Mouse (Mus musculus) liver, adult 2 months (tissue): Measurements from ENCODE around the gene Gck. TPM values are rescaled to one million over a fixed set of nuclear protein-coding genes. Genes with fewer than 3 reads are reported as not detected.
A peak's percentile ranks its signal among the peaks of the same experiment; 100 is the strongest.

Source experiments
- DNase-seq: peaks from one replicate; pipeline ENCODE4 v3.0.0-alpha.2; 2011; ENCODE audit warnings: low read depth, low spot score; ENCODE audit errors: extremely low read depth
- H3K27ac ChIP-seq: fragments of 200-500 bp; replicated peaks from 2 replicates; pipeline ENCODE4 v1.5.1; 2012; ENCODE audit warnings: low read depth, mild to moderate bottlenecking, control low read depth, inconsistent platforms, low read length; ENCODE audit not compliant: insufficient read depth
- H3K27me3 ChIP-seq: fragments of 200-500 bp; 2 replicates; pipeline ENCODE4 v1.6.1; 2012; ENCODE audit warnings: mild to moderate bottlenecking, moderate library complexity, low read length, inconsistent platforms; ENCODE audit not compliant: control insufficient read depth, insufficient read depth
- H3K36me3 ChIP-seq: fragments of 200-500 bp; 2 replicates; pipeline ENCODE4 v1.6.1; 2012; ENCODE audit warnings: low read length, inconsistent platforms; ENCODE audit not compliant: control insufficient read depth, insufficient read depth
- H3K4me1 ChIP-seq: fragments of 200-500 bp; 2 replicates; pipeline ENCODE4 v1.6.1; 2011; ENCODE audit warnings: low read length; ENCODE audit not compliant: control insufficient read depth, insufficient read depth
- H3K4me3 ChIP-seq: fragments of 200-500 bp; 2 replicates; pipeline ENCODE4 v1.5.1; 2011; ENCODE audit warnings: low read depth, mild to moderate bottlenecking, control low read depth, low read length, moderate library complexity; ENCODE audit not compliant: insufficient read depth
- H3K79me2 ChIP-seq: fragments of 200-500 bp; 2 replicates; pipeline ENCODE4 v1.6.1; 2012; ENCODE audit warnings: inconsistent platforms, mild to moderate bottlenecking, low read length, moderate library complexity; ENCODE audit not compliant: control insufficient read depth, insufficient read depth
- H3K9ac ChIP-seq: fragments of 200-500 bp; 2 replicates; pipeline ENCODE4 v1.6.1; 2012; ENCODE audit warnings: low read depth, mild to moderate bottlenecking, control low read depth, inconsistent platforms, low read length
- CTCF ChIP-seq: fragments of 200-500 bp; IDR thresholded peaks from 2 replicates; pipeline ENCODE4 v1.5.1; 2011; ENCODE audit warnings: low read depth, low read length, control low read depth
- POLR2A ChIP-seq: fragments of 200-500 bp; IDR thresholded peaks from 2 replicates; pipeline ENCODE4 v1.6.1; 2011; ENCODE audit warnings: low read length, control low read depth; ENCODE audit not compliant: insufficient read depth; ENCODE audit errors: extremely low read depth
- WGBS: fragments of 180-500 bp; shearing (Covaris S2); methylation state at CpG from one replicate; pipeline ENCODE4 v1.1.7; 2018; 5-methylcytosine and 5-hydroxymethylcytosine counted together
- polyA plus RNA-seq: library from polyadenylated mRNA; depleted of rRNA; stranded (reverse); fragments of >200 nt; gene quantifications from 2 replicates; pipeline ENCODE4 v1.2.3, GENCODE M21; 2012; rRNA removed
- total RNA-seq: library from RNA; depleted of rRNA; stranded (reverse); fragments of >200 nt; gene quantifications from 2 replicates; pipeline ENCODE4 v1.2.3, GENCODE M21; 2014; rRNA removed

Gck gene
- 69.5 and 94.4 TPM in 2 replicates for total RNA-seq
- polyA plus RNA-seq, result 112 and 155 TPM in 2 replicates

- 89% methylated on average over 8 of the region's 8 CpGs for WGBS
- DNase-seq, result no peak
Observed at GRCm38 (mm10) chr11:5949586-5950352, at the start of gene Gck. Gene Gck (minus strand): TSS chr11:5950081.

GRCm38 (mm10) chr11:5998472-5998871 lies 48.6 kb upstream of the Gck start:
- DNase-seq, result no peak
- Histone ChIP-seq H3K9ac (no peak overlapping the region), H3K79me2 (no peaks in the 10 kb centered on the region), H3K27me3 (no peaks in the 10 kb centered on the region), H3K4me1 (peaks cover 17% of the 10 kb centered on the region), H3K27ac (no peak overlapping the region), H3K36me3 (no peaks in the 10 kb centered on the region), H3K4me3 (no peak overlapping the region)
- TF ChIP-seq CTCF, result no peak
- no peak for TF ChIP-seq POLR2A
- WGBS, result 97% methylated on average over 2 of the region's 2 CpGs

More at GRCm38 (mm10) chr11:5949586-5950352, at the start of gene Gck:
- Histone ChIP-seq H3K4me1 (0 out of 2 replicates have a peak, but pooled peaks cover under 1% of the 10 kb centered on the region), H3K36me3 (no peaks in the 10 kb centered on the region), H3K4me3 (no peak within 1 kb of the TSS), H3K27me3 (no peaks in the 10 kb centered on the region), H3K79me2 (no peaks in the 10 kb centered on the region), H3K9ac (no peak within 1 kb of the TSS), H3K27ac (no peak within 1 kb of the TSS)
- no peak for TF ChIP-seq POLR2A
- TF ChIP-seq CTCF, result no peak

- DNase-seq, result peak; percentile 68
- 14% methylated on average over 8 of the region's 8 CpGs for WGBS
Observed at GRCm38 (mm10) chr11:5995989-5996388, 46.1 kb upstream of the Gck start.

GRCm38 (mm10) chr11:5994880-5995279 lies 45.0 kb upstream of the Gck start:
- Histone ChIP-seq H3K4me1 (no peaks in the 10 kb centered on the region), H3K36me3 (no peaks in the 10 kb centered on the region), H3K4me3 (no peak overlapping the region), H3K9ac (no peak overlapping the region), H3K27me3 (no peaks in the 10 kb centered on the region), H3K27ac (no peak overlapping the region), H3K79me2 (no peaks in the 10 kb centered on the region)
- DNase-seq, result no peak
- WGBS, result 84% methylated on average over 3 of the region's 3 CpGs
- no peak for TF ChIP-seq CTCF

More at GRCm38 (mm10) chr11:5995989-5996388, 46.1 kb upstream of the Gck start:
- H3K27me3 ChIP-seq, result no peaks in the 10 kb centered on the region
- no peaks in the 10 kb centered on the region for H3K79me2 ChIP-seq
- peak; percentile 98 for TF ChIP-seq CTCF
- TF ChIP-seq POLR2A, result no peak
- H3K9ac ChIP-seq, result no peak overlapping the region
- H3K4me1 ChIP-seq, result peaks cover 4% of the 10 kb centered on the region; the same call in 1 of the 2 replicates
- H3K4me3 ChIP-seq, result no peak overlapping the region
- no peak overlapping the region for H3K27ac ChIP-seq
- no peaks in the 10 kb centered on the region for H3K36me3 ChIP-seq

- Histone ChIP-seq H3K4me3 (no peak overlapping the region), H3K9ac (no peak overlapping the region), H3K27ac (no peak overlapping the region), H3K27me3 (no peaks in the 10 kb centered on the region), H3K4me1 (no peaks in the 10 kb centered on the region), H3K79me2 (no peaks in the 10 kb centered on the region), H3K36me3 (no peaks in the 10 kb centered on the region)
- no peak for TF ChIP-seq CTCF
- no peak for TF ChIP-seq POLR2A
- 95% methylated on average over 5 of the region's 5 CpGs for WGBS
- no peak for DNase-seq
Observed at GRCm38 (mm10) chr11:5994212-5994611, 44.3 kb upstream of the Gck start.

GRCm38 (mm10) chr11:5990910-5991309 lies 41.0 kb upstream of the Gck start:
- H3K9ac ChIP-seq, result no peak overlapping the region
- WGBS, result 54% methylated on average over 4 of the region's 4 CpGs

More at GRCm38 (mm10) chr11:5990910-5991309, 41.0 kb upstream of the Gck start:
- no peaks in the 10 kb centered on the region for H3K36me3 ChIP-seq
- H3K4me3 ChIP-seq, result no peak overlapping the region
- no peaks in the 10 kb centered on the region for H3K4me1 ChIP-seq
- TF ChIP-seq POLR2A, result no peak
- peak; percentile 80 for TF ChIP-seq CTCF
- H3K27ac ChIP-seq, result no peak overlapping the region
- H3K79me2 ChIP-seq, result no peaks in the 10 kb centered on the region
- peak; percentile 27 for DNase-seq
- no peaks in the 10 kb centered on the region for H3K27me3 ChIP-seq
